Mouse (Mus musculus) liver, adult 2 months (tissue): ENCODE results near the gene Tmem108. TPM values are rescaled to one million over a fixed set of nuclear protein-coding genes. Genes with fewer than 3 reads are reported as not detected.

Source experiments
- DNase-seq: peaks from one replicate; pipeline ENCODE4 v3.0.0-alpha.2; 2011; ENCODE audit warnings: low read depth, low spot score; ENCODE audit errors: extremely low read depth
- H3K27ac ChIP-seq: fragments of 200-500 bp; replicated peaks from 2 replicates; pipeline ENCODE4 v1.5.1; 2012; ENCODE audit warnings: low read depth, mild to moderate bottlenecking, control low read depth, inconsistent platforms, low read length; ENCODE audit not compliant: insufficient read depth
- H3K27me3 ChIP-seq: fragments of 200-500 bp; 2 replicates; pipeline ENCODE4 v1.6.1; 2012; ENCODE audit warnings: mild to moderate bottlenecking, moderate library complexity, low read length, inconsistent platforms; ENCODE audit not compliant: control insufficient read depth, insufficient read depth
- H3K36me3 ChIP-seq: fragments of 200-500 bp; 2 replicates; pipeline ENCODE4 v1.6.1; 2012; ENCODE audit warnings: low read length, inconsistent platforms; ENCODE audit not compliant: control insufficient read depth, insufficient read depth
- H3K4me1 ChIP-seq: fragments of 200-500 bp; 2 replicates; pipeline ENCODE4 v1.6.1; 2011; ENCODE audit warnings: low read length; ENCODE audit not compliant: control insufficient read depth, insufficient read depth
- H3K4me3 ChIP-seq: fragments of 200-500 bp; 2 replicates; pipeline ENCODE4 v1.5.1; 2011; ENCODE audit warnings: low read depth, mild to moderate bottlenecking, control low read depth, low read length, moderate library complexity; ENCODE audit not compliant: insufficient read depth
- H3K79me2 ChIP-seq: fragments of 200-500 bp; 2 replicates; pipeline ENCODE4 v1.6.1; 2012; ENCODE audit warnings: inconsistent platforms, mild to moderate bottlenecking, low read length, moderate library complexity; ENCODE audit not compliant: control insufficient read depth, insufficient read depth
- H3K9ac ChIP-seq: fragments of 200-500 bp; 2 replicates; pipeline ENCODE4 v1.6.1; 2012; ENCODE audit warnings: low read depth, mild to moderate bottlenecking, control low read depth, inconsistent platforms, low read length
- CTCF ChIP-seq: fragments of 200-500 bp; IDR thresholded peaks from 2 replicates; pipeline ENCODE4 v1.5.1; 2011; ENCODE audit warnings: low read depth, low read length, control low read depth
- POLR2A ChIP-seq: fragments of 200-500 bp; IDR thresholded peaks from 2 replicates; pipeline ENCODE4 v1.6.1; 2011; ENCODE audit warnings: low read length, control low read depth; ENCODE audit not compliant: insufficient read depth; ENCODE audit errors: extremely low read depth
- WGBS: fragments of 180-500 bp; shearing (Covaris S2); methylation state at CpG from one replicate; pipeline ENCODE4 v1.1.7; 2018; 5-methylcytosine and 5-hydroxymethylcytosine counted together
- polyA plus RNA-seq: library from polyadenylated mRNA; depleted of rRNA; stranded (reverse); fragments of >200 nt; gene quantifications from 2 replicates; pipeline ENCODE4 v1.2.3, GENCODE M21; 2012; rRNA removed
- total RNA-seq: library from RNA; depleted of rRNA; stranded (reverse); fragments of >200 nt; gene quantifications from 2 replicates; pipeline ENCODE4 v1.2.3, GENCODE M21; 2014; rRNA removed

Tmem108 gene
- total RNA-seq (0.09 and 0.13 TPM in 2 replicates), polyA plus RNA-seq (0.21 and 0.40 TPM in 2 replicates)

DNA sequence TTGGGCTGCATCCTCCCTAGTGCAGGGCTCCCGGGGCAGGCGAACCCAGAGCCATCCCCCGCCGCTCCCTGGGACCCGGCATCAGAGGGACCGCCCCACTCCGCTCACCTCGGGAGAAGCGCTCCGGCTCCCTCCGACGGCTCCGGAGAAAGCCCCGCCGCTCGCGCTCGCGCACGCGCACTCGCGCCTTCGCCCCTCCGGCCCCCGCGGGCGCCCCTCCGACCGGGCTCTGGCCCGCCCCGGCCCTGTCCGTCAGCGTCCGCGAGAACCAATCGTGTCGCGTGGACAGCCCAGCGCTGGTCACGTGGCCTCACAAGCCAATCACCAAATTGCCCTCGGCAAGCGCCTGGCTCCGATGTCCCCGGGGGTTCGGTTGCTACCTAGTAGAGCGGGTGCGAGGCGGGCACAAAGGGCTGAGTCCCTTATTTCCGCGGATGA lies at the start of gene Tmem108:
Gene Tmem108 (minus strand): TSS at position 191 of the 438 bp plus-strand sequence.
- peak; percentile 28 for DNase-seq
- TF ChIP-seq POLR2A (no peak), CTCF (no peak)
- under 1% methylated on average over 51 of the region's 51 CpGs for WGBS
- peak within 1 kb of the TSS; percentile 35 for H3K9ac ChIP-seq
- no peaks in the 10 kb centered on the region for H3K79me2 ChIP-seq
- peak within 1 kb of the TSS; percentile 63 for H3K4me3 ChIP-seq
- peaks cover 12% of the 10 kb centered on the region for H3K27me3 ChIP-seq
- H3K4me1 ChIP-seq, result peaks cover 4% of the 10 kb centered on the region; the same call in 1 of the 2 replicates
- H3K36me3 ChIP-seq, result no peaks in the 10 kb centered on the region
- no peak within 1 kb of the TSS for H3K27ac ChIP-seq

DNA sequence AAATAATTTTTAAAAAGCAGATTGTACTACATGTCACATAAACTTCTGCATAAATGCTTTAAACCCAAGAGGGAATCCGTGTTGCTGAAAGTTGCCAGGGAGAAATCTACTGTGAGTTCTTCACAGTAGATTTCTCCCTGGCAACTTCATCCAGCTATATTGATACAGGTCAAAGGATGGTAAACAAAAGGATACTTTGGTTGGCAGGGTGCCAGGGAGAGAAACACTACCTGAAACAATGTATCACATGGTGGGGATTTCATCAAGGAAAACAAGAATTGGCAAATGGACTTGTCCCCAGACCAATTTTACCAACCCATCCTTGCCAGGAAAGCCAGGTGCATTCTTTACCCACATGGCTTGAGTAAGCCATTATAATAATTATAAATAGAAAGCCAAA lies 27.4 kb upstream of the Tmem108 start:
- Histone ChIP-seq H3K27ac (no peak overlapping the region), H3K79me2 (no peaks in the 10 kb centered on the region), H3K27me3 (no peaks in the 10 kb centered on the region; the same call in 1 of the 2 replicates), H3K4me3 (no peak overlapping the region), H3K4me1 (no peaks in the 10 kb centered on the region), H3K9ac (no peak overlapping the region), H3K36me3 (no peaks in the 10 kb centered on the region)
- WGBS, result 20% methylated on average over 1 of the region's 1 CpGs
- DNase-seq, result peak; percentile 27
- TF ChIP-seq CTCF (no peak), POLR2A (no peak)

DNA sequence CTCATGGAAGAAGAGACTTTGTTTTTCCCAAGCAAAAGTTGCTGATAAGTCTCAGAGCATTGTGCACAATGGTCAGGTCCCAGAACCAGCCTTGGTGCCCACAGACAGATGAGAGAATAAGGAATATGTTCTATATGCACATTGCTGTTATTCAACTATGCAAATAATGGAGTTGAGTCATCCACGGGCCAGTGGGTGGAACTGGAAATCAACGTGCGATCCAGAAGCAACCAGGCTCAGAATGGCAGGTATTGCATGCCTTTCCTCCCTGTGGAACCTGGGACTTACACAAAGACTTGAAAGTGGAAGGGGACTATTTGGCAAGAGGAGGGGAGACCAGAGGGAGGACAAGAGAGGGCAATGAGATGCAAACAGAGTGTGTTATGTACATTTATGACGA lies 22.5 kb upstream of the Tmem108 start:
- no peaks in the 10 kb centered on the region for H3K79me2 ChIP-seq
- no peak overlapping the region for H3K4me3 ChIP-seq
- no peak overlapping the region for H3K27ac ChIP-seq
- no peak overlapping the region for H3K9ac ChIP-seq
- H3K36me3 ChIP-seq, result no peaks in the 10 kb centered on the region
- DNase-seq, result no peak
- no peaks in the 10 kb centered on the region for H3K27me3 ChIP-seq
- TF ChIP-seq POLR2A (no peak), CTCF (no peak)
- WGBS, result 79% methylated on average over 4 of the region's 4 CpGs
- no peaks in the 10 kb centered on the region for H3K4me1 ChIP-seq

DNA sequence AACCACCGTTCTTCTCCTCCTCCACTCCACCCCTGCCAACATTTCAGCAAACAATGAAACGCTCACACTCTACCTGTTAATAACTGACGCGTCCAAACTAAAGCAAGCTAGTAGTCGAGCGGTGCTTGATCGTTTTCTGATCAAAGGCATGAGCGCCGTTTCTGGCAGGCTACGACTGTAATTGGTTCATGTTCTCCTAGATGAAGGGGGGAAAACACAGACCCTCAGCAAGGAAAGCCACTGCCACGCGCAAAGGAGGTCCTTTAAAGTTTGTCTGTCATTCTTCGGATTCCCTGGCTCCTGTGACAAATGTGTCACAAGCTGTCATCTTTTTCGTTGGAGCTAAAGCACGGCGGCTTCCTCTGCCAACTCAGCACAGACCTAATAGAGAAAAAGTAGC lies 21.6 kb upstream of the Tmem108 start:
- WGBS, result 38% methylated on average over 16 of the region's 16 CpGs
- Histone ChIP-seq H3K36me3 (no peaks in the 10 kb centered on the region), H3K27ac (no peak overlapping the region), H3K4me3 (no peak overlapping the region), H3K4me1 (no peaks in the 10 kb centered on the region), H3K9ac (no peak overlapping the region), H3K79me2 (no peaks in the 10 kb centered on the region), H3K27me3 (no peaks in the 10 kb centered on the region)
- TF ChIP-seq CTCF, result no peak
- no peak for DNase-seq

GRCm38 (mm10) chr9:103782306-103782705 lies 20.7 kb upstream of the Tmem108 start:
- TF ChIP-seq CTCF (no peak), POLR2A (no peak)
- no peaks in the 10 kb centered on the region for H3K36me3 ChIP-seq
- no peak overlapping the region for H3K4me3 ChIP-seq
- H3K27me3 ChIP-seq, result no peaks in the 10 kb centered on the region
- DNase-seq, result no peak
- H3K9ac ChIP-seq, result no peak overlapping the region
- no peaks in the 10 kb centered on the region for H3K4me1 ChIP-seq
- WGBS, result 81% methylated on average over 7 of the region's 7 CpGs
- H3K27ac ChIP-seq, result no peak overlapping the region
- H3K79me2 ChIP-seq, result no peaks in the 10 kb centered on the region

- H3K4me3 ChIP-seq, result no peak overlapping the region
- no peak overlapping the region for H3K27ac ChIP-seq
- no peak for DNase-seq
- TF ChIP-seq POLR2A (no peak), CTCF (no peak)
- no peaks in the 10 kb centered on the region for H3K4me1 ChIP-seq
- no peak overlapping the region for H3K9ac ChIP-seq
- H3K36me3 ChIP-seq, result no peaks in the 10 kb centered on the region
- no peaks in the 10 kb centered on the region for H3K79me2 ChIP-seq
- 80% methylated on average over 7 of the region's 7 CpGs for WGBS
- H3K27me3 ChIP-seq, result no peaks in the 10 kb centered on the region
These were observed 19.8 kb upstream of the Tmem108 start for GRCm38 (mm10) chr9:103781407-103781806.
